Mouse (Mus musculus): Measurements from ENCODE around the gene Flrt2.

- TF ChIP-seq CTCF (IDR thresholded peaks at IDR 0.05; ENCODE audit: insufficient read depth, low read length): no peak
- no peak for TF ChIP-seq POLR2A (IDR thresholded peaks at IDR 0.05; ENCODE audit: borderline replicate concordance, extremely low read depth, low read depth, low read length)
Observed at GRCm38 (mm10) chr12:95692948-95693650, 1.1 kb downstream of the Flrt2 start.

Measured in lung, adult 2 months (tissue).